Mouse (Mus musculus) midbrain, embryonic 11.5 days (tissue): ENCODE data around the gene Xpo5. TPM values are rescaled to one million over a fixed set of nuclear protein-coding genes. Genes with fewer than 3 reads are reported as not detected.

Experiments used
- ATAC-seq: fragments of 200-750 bp; cut with Nextera tagmentation; 2 replicates; pipeline ENCODE4 v1.8.0; 2017; ENCODE audit warnings: moderate TSS enrichment, moderate library complexity; ENCODE audit not compliant: low FRiP score
- DNase-seq: peaks from one replicate; pipeline ENCODE4 v3.0.0; 2015; ENCODE audit warnings: low spot score; ENCODE audit errors: missing footprints
- H3K27ac ChIP-seq: fragments of 300-500 bp; sonication (generic); 2 replicates; pipeline ENCODE4 v1.5.1; 2014; ENCODE audit warnings: low read depth, low read length
- H3K27me3 ChIP-seq: fragments of 300-500 bp; sonication (generic); 2 replicates; pipeline ENCODE4 v1.6.1; 2014; ENCODE audit warnings: mild to moderate bottlenecking, low read length, moderate library complexity, mixed read lengths; ENCODE audit not compliant: control insufficient read depth, insufficient read depth
- H3K36me3 ChIP-seq: fragments of 300-500 bp; sonication (generic); 2 replicates; pipeline ENCODE4 v1.6.1; 2014; ENCODE audit warnings: mild to moderate bottlenecking, low read length, moderate library complexity, mixed read lengths; ENCODE audit not compliant: control insufficient read depth, insufficient read depth
- H3K4me1 ChIP-seq: fragments of 300-500 bp; sonication (generic); 2 replicates; pipeline ENCODE4 v1.6.1; 2014; ENCODE audit warnings: low read length; ENCODE audit not compliant: control insufficient read depth, insufficient read depth
- H3K4me2 ChIP-seq: fragments of 300-500 bp; sonication (generic); 2 replicates; pipeline ENCODE4 v1.6.1; 2014; ENCODE audit warnings: mild to moderate bottlenecking, moderate library complexity
- H3K4me3 ChIP-seq: fragments of 300-500 bp; sonication (generic); 2 replicates; pipeline ENCODE4 v1.5.1; 2014; ENCODE audit warnings: low read depth, low read length
- H3K9ac ChIP-seq: fragments of 300-500 bp; sonication (generic); 2 replicates; pipeline ENCODE4 v1.6.1; 2014; ENCODE audit warnings: low read length
- H3K9me3 ChIP-seq: fragments of 300-500 bp; sonication (generic); 2 replicates; pipeline ENCODE4 v1.6.1; 2016; ENCODE audit warnings: low read length; ENCODE audit not compliant: control insufficient read depth
- WGBS: fragments of 180-500 bp; shearing (Covaris S2); extraction: QIAGEN DNeasy Blood & Tissue Kit; methylation state at CpG from one replicate; pipeline ENCODE4 v1.1.7; 2014; 5-methylcytosine and 5-hydroxymethylcytosine counted together
- polyA plus RNA-seq: library from polyadenylated mRNA; unstranded; fragments of >200 nt; fragmentation: Nextera tagmentation; extraction: Ambion mirVana; gene quantifications from 2 replicates; pipeline ENCODE4 v1.2.1, GENCODE M21; 2014

The Xpo5 gene
- polyA plus RNA-seq, 1 experiment from 2014 or later, result 73.3 TPM

- peaks cover 24% of the 10 kb centered on the region for H3K36me3 ChIP-seq
- DNase-seq (no peak), ATAC-seq (no peak)
- WGBS, result 86% methylated on average over 30 of the region's 30 CpGs
- peaks cover 11% of the 10 kb centered on the region; the same call in 1 of the 2 replicates for H3K27me3 ChIP-seq
- no peaks in the 10 kb centered on the region for H3K9me3 ChIP-seq
- H3K4me2 ChIP-seq, result no peak overlapping the region
- no peak overlapping the region for H3K27ac ChIP-seq
- peaks cover 5% of the 10 kb centered on the region for H3K4me1 ChIP-seq
- H3K9ac ChIP-seq, result no peak overlapping the region
- H3K4me3 ChIP-seq, result no peak overlapping the region
Measured at GRCm38 (mm10) chr17:46258279-46259053, 55.9 kb downstream of the Xpo5 start.

GRCm38 (mm10) chr17:46259675-46260074, 57.1 kb downstream of the Xpo5 start:
- no peaks in the 10 kb centered on the region for H3K9me3 ChIP-seq
- H3K4me2 ChIP-seq, result no peak overlapping the region
- peaks cover 6% of the 10 kb centered on the region; the same call in 1 of the 2 replicates for H3K27me3 ChIP-seq
- 90% methylated on average over 17 of the region's 17 CpGs for WGBS
- ATAC-seq (no peak), DNase-seq (no peak)
- H3K4me3 ChIP-seq, result no peak overlapping the region
- peaks cover 1% of the 10 kb centered on the region for H3K4me1 ChIP-seq
- no peak overlapping the region for H3K9ac ChIP-seq
- H3K36me3 ChIP-seq, result peaks cover 24% of the 10 kb centered on the region
- no peak overlapping the region for H3K27ac ChIP-seq

- DNase-seq (no peak), ATAC-seq (no peak)
- WGBS, result 91% methylated on average over 5 of the region's 5 CpGs
- Histone ChIP-seq H3K27me3 (no peaks in the 10 kb centered on the region), H3K36me3 (peaks cover 21% of the 10 kb centered on the region), H3K27ac (no peak overlapping the region), H3K4me3 (no peak overlapping the region), H3K4me2 (no peak overlapping the region), H3K9ac (no peak overlapping the region), H3K4me1 (no peaks in the 10 kb centered on the region), H3K9me3 (no peaks in the 10 kb centered on the region)
Measured at GRCm38 (mm10) chr17:46262201-46262694, 59.7 kb downstream of the Xpo5 start.

GRCm38 (mm10) chr17:46265502-46265901, 62.9 kb downstream of the Xpo5 start:
- no peaks in the 10 kb centered on the region for H3K9me3 ChIP-seq
- no peaks in the 10 kb centered on the region for H3K27me3 ChIP-seq
- H3K36me3 ChIP-seq, result peaks cover 10% of the 10 kb centered on the region; the same call in 1 of the 2 replicates
- no peak overlapping the region for H3K4me2 ChIP-seq
- H3K9ac ChIP-seq, result no peak overlapping the region
- H3K4me1 ChIP-seq, result no peaks in the 10 kb centered on the region
- ATAC-seq (no peak), DNase-seq (no peak)
- WGBS, result 84% methylated on average over 12 of the region's 12 CpGs
- no peak overlapping the region for H3K4me3 ChIP-seq
- H3K27ac ChIP-seq, result no peak overlapping the region

- Histone ChIP-seq H3K4me2 (no peak overlapping the region), H3K27ac (no peak overlapping the region), H3K9me3 (no peaks in the 10 kb centered on the region), H3K27me3 (no peaks in the 10 kb centered on the region), H3K4me1 (no peaks in the 10 kb centered on the region), H3K9ac (no peak overlapping the region), H3K4me3 (no peak overlapping the region), H3K36me3 (peaks cover 13% of the 10 kb centered on the region)
- ATAC-seq (0 out of 2 replicates have a peak, but pooled peaks have one; percentile 22), DNase-seq (peak; percentile 99)
- 27% methylated on average over 14 of the region's 14 CpGs for WGBS
Measured at GRCm38 (mm10) chr17:46265918-46266618, 63.5 kb downstream of the Xpo5 start.

GRCm38 (mm10) chr17:46266986-46267385, 64.4 kb downstream of the Xpo5 start:
- 76% methylated on average over 6 of the region's 6 CpGs for WGBS
- no peak for DNase-seq

GRCm38 (mm10) chr17:46267511-46267910, 64.9 kb downstream of the Xpo5 start:
- Histone ChIP-seq H3K4me1 (no peaks in the 10 kb centered on the region), H3K27me3 (no peaks in the 10 kb centered on the region), H3K9me3 (no peaks in the 10 kb centered on the region), H3K4me2 (no peak overlapping the region), H3K27ac (no peak overlapping the region), H3K4me3 (no peak overlapping the region), H3K36me3 (peaks cover 10% of the 10 kb centered on the region), H3K9ac (no peak overlapping the region)
- DNase-seq (no peak), ATAC-seq (no peak)
- 80% methylated on average over 7 of the region's 7 CpGs for WGBS

More at GRCm38 (mm10) chr17:46266986-46267385, 64.4 kb downstream of the Xpo5 start:
- Histone ChIP-seq H3K4me1 (no peaks in the 10 kb centered on the region), H3K4me3 (no peak overlapping the region), H3K9ac (no peak overlapping the region), H3K4me2 (no peak overlapping the region), H3K27me3 (no peaks in the 10 kb centered on the region), H3K9me3 (no peaks in the 10 kb centered on the region), H3K36me3 (peaks cover 10% of the 10 kb centered on the region), H3K27ac (no peak overlapping the region)
- no peak for ATAC-seq

- ATAC-seq (no peak), DNase-seq (no peak)
- WGBS, result 88% methylated on average over 10 of the region's 10 CpGs
- Histone ChIP-seq H3K27me3 (no peaks in the 10 kb centered on the region), H3K27ac (no peak overlapping the region), H3K36me3 (peaks cover 7% of the 10 kb centered on the region), H3K9me3 (no peaks in the 10 kb centered on the region), H3K4me3 (no peak overlapping the region), H3K4me1 (no peaks in the 10 kb centered on the region), H3K9ac (no peak overlapping the region), H3K4me2 (no peak overlapping the region)
Measured at GRCm38 (mm10) chr17:46268026-46268720, 65.6 kb downstream of the Xpo5 start.
